Mouse (Mus musculus) NIH3T3 (cell line): ENCODE measurements around the gene Adcy7.

ENCODE experiments used
- DNase-seq: peaks from one replicate; pipeline ENCODE4 v3.0.0-alpha.2; 2012; ENCODE audit warnings: low read depth

Adcy7 gene

GRCm38 (mm10) chr8:88299907-88300603 lies 27.9 kb downstream of the Adcy7 start:
- DNase-seq, result no peak

- no peak for DNase-seq
These were observed 29.6 kb downstream of the Adcy7 start for GRCm38 (mm10) chr8:88301589-88302437.

- DNase-seq, result no peak
These were observed 33.6 kb downstream of the Adcy7 start for GRCm38 (mm10) chr8:88305814-88306213.

DNA sequence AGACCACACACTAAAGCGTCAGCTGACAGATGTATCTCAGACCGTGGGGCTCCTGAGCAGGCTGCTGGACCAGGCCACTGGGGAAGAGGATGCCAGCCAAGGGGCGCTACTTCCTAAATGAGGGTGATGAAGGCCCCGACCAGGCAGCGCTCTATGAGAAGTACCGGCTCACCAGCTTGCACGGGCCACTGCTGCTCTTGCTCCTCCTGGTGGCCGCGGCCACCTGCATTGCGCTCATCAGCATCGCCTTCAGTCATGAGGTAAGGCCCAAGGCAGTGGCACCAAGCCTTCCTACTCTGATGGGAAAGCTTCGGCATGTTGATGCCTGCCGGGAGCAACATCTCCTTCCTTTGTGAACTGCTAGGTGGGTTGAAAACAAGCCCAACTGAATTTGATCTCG lies 34.3 kb downstream of the Adcy7 start:
- peak; percentile 39 for DNase-seq

DNA sequence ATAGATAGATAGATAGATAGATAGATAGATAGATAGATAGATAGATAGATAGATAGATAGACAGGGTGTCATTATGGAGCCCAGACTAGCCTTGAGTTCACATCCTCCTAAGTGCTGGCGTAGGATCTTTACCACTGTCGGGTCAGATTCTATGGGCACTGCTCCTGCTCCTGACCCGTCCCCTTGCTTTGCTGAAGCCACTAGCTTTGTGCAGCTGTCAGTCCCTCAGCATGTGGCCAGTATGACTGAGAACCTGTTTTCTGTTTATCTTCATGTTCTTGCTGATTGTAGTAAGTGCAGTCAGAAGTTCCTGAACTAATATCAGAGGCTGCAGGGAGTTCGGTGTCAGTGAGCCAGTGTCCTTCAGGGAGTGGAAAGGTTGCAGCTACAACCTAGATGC lies 35.5 kb downstream of the Adcy7 start:
- no peak for DNase-seq

GRCm38 (mm10) chr8:88309274-88309873 lies 37.2 kb downstream of the Adcy7 start:
- no peak for DNase-seq

GRCm38 (mm10) chr8:88309881-88310280 lies 37.7 kb downstream of the Adcy7 start:
- DNase-seq, result no peak

- no peak for DNase-seq
These were observed 38.1 kb downstream of the Adcy7 start for GRCm38 (mm10) chr8:88310286-88310685.

GRCm38 (mm10) chr8:88312966-88313365 lies 40.8 kb downstream of the Adcy7 start:
- no peak for DNase-seq

DNA sequence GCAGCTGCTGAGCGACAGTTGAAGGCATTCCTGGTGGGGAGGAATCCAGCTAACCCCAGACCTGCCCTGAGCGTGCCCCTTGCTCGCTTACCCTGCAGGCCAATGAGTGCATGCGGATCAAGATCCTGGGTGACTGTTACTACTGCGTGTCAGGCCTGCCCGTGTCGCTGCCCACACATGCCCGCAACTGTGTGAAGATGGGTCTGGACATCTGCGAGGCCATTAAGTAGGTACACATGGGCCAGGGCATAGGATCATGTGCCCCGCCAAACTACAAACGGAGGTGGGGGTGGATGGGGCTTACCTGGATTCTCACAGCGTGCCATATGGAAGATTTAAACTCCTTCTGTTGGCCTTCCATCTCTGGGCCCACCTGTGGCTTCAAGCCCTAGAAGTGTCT lies 41.8 kb downstream of the Adcy7 start:
- DNase-seq, result no peak

GRCm38 (mm10) chr8:88315302-88315701 lies 43.1 kb downstream of the Adcy7 start:
- DNase-seq, result no peak

DNA sequence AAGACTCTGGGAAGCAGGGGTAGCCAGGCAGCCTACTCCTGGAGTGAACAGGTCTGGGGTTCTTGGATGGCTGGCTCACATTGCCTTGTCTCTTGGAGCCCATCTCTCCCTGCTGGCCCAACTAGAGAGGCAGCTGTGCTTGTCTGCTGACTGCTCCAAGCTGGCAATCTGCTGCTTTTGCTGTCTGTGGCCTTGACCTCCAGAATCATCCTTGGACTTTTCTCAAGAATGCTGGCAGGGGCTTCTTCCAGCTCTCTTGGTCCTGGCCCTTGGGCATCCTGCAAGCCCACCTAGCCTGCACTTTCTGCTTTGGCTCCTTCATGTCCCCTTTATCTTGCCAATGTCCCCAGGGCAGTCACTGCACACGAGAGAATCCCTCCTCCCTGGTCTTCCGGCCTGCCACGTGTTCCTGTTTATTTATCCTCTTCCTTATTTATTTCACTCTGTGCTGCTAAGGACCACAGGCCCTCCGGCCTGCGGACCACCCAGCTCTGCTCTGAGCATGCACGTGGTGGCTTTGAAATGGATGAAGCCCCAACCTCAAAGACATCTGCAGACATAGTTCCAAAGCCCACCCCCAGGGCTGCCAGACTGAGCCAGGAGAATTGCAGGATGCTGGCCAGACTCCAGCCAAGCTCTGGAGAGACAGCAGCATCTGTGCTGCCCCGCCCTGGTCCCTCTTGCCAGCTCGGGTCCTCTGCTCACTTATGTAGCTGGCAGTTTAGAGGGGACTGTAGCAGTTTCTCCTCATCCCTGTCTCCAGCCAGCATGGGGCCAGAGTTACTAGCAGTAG lies 44.1 kb downstream of the Adcy7 start:
- DNase-seq, result peak; percentile 57

DNA sequence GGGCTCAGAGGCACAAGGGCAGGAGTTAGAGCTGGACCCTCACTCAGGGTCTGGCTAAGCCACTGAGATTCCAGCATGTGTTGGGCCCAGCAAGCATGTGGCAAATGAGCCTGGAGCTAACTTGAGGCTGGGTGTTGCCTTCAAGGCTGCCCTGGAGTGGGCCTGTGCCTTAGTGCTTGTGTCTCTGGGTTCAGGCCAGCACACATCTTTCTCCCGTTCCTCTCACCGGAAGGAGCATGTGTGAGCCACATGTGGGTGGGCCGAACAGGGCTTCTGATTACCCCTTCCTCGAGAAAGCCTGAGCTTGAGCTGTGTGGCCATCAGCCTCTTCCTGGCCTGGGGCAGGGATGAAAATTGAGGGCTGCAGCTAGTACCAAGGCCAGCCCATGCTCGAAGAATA lies 45.1 kb downstream of the Adcy7 start:
- peak; percentile 31 for DNase-seq

GRCm38 (mm10) chr8:88318151-88318550 lies 45.9 kb downstream of the Adcy7 start:
- DNase-seq, result no peak

DNA sequence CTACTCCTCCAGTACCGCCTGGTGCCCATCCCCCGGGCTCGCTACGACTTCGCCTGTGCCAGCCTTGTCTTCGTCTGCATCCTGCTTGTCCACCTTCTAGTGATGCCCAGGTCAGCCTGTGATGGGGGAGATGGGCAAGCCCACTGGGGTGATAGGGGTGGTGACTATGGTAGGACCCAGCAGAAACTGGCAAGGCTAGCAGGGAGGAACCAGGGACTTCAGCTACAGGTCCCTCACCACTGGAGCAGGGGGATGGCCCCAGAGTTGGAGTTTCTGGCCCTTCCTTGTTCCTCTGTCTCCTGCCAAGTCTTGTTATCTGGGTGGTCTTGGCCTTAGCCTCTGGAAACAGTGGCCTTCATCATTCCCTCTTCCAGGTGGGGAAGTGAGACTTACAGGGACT lies 47.9 kb downstream of the Adcy7 start:
- no peak for DNase-seq

DNA sequence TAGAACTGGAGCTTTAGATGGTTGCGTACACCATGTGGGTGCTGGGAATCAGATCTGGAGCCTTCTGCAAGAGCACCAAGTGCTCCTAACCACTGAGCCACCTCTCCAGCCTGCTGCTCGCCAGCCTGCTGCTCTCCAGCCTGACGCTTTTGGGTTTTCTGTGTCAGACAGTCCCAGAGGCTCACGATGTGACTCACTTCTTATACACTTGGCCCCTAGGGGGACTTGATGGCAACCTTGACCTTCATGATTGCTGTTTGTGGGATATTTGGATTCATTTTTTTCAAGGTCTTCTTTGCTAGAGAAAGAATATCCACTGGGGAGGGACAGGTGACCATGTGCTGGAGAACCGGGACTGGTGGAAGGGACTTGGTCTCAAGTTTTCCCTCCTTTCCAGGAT lies 49.2 kb downstream of the Adcy7 start:
- peak; percentile 17 for DNase-seq

DNA sequence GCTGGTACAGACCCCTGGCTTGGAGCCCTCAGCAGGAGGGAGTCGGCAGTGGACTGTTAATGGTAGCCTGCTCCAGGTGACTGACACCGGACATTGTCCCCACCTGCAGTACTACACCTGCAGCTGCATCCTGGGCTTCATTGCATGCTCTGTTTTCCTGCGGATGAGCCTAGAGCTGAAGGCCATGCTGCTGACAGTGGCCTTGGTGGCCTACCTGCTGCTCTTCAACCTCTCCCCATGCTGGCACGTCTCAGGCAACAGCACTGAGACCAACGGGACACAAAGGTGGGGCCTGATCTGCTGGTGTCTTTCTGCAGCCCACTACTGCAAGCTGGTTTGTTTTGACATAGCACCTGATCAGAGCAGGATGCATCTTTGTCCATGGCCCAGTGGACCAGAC lies 51.3 kb downstream of the Adcy7 start:
- no peak for DNase-seq

- DNase-seq, result no peak
These were observed 52.6 kb downstream of the Adcy7 start for GRCm38 (mm10) chr8:88324760-88325159.

- no peak for DNase-seq
These were observed 53.0 kb downstream of the Adcy7 start for GRCm38 (mm10) chr8:88325251-88325650.

- no peak for DNase-seq
These were observed 53.6 kb downstream of the Adcy7 start for GRCm38 (mm10) chr8:88325795-88326194.

DNA sequence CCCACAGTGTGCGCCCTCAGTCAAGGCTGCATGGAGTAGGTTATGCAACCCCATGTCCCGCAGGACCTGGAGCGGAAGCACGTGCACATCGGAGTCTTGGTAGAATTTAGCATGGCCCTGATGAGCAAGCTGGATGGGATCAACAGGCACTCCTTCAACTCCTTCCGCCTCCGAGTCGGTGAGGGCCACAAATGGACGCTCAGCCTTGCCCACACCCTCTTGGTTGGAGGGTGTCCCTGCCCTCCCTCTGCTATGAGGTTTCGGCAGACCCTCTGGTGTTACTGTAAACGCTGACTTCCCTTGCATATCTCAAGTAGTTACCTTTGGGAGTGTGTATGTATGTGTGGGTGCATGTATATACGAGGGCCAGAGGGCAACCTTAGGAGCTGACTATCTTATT lies 54.1 kb downstream of the Adcy7 start:
- no peak for DNase-seq

DNA sequence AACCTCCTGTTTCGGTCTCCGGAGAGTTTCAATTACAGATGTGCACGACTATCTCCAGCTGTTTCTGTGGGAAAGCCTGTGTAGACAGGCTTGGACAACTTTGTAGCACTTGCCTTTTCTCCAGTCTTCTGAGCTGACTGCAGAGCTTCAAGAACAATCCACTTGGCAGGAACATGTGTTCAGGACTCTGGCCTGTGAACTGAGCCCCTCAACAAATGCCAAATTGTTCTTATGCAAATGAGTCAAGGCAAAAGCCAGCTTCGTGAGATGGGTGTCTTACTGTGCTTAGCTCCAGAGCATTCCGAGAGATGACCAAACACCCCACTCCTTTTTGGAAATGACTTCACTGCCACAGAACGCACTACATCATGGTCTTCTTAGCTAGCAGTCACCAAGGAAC lies 56.5 kb downstream of the Adcy7 start:
- no peak for DNase-seq
